21 mouse cellular contexts compared by ENCODE assay signal in genomic region chrX:58022400-58022799, GRCm38 (mm10). TPM values are rescaled to one million over a fixed set of nuclear protein-coding genes. Genes with fewer than 3 reads are reported as not detected.
DNase-seq lines count a peak whose midpoint lies in the region; ATAC-seq and TF ChIP-seq lines count a peak whose summit lies in the region.
"Had no signal": no experiment of that assay in that cellular context is flagged by ENCODE, and none has a peak within 500 bp of the region (broad histone marks: within the 10 kb centered on the region; RNA-seq: fewer than 3 reads in every experiment).

Gene Zic3, plus strand, starts transcription at chrX:58022700.

- H3K27ac ChIP-seq in forebrain, embryonic 10.5 days = no peak within 1 kb of the TSS
- H3K27ac ChIP-seq in forebrain, embryonic 16.5 days (ENCODE audit: low read length) = no peak within 1 kb of the TSS
- no peak within 1 kb of the TSS for H3K27ac ChIP-seq in hindbrain, postnatal 0 days
- no peak within 1 kb of the TSS for H3K27ac ChIP-seq in midbrain, embryonic 16.5 days (ENCODE audit: low read length)
- no peak within 1 kb of the TSS for H3K27ac ChIP-seq in intestine, postnatal 0 days (ENCODE audit: low read depth, low read length)
- H3K27ac ChIP-seq in liver, embryonic 12.5 days = no peak within 1 kb of the TSS
- H3K27ac ChIP-seq: left cerebral cortex, adult 2 months; limb, embryonic 15.5 days had no signal

- H3K9me3 ChIP-seq in forebrain, embryonic 10.5 days = no peaks in the 10 kb centered on the region
- H3K9me3 ChIP-seq in forebrain, embryonic 16.5 days (ENCODE audit: control insufficient read depth, low read length) = no peaks in the 10 kb centered on the region
- no peaks in the 10 kb centered on the region for H3K9me3 ChIP-seq in hindbrain, postnatal 0 days (ENCODE audit: low read length)
- no peaks in the 10 kb centered on the region for H3K9me3 ChIP-seq in midbrain, embryonic 16.5 days (replicated peaks; ENCODE audit: control insufficient read depth, low read length, poor library complexity, severe bottlenecking)
- H3K9me3 ChIP-seq in intestine, postnatal 0 days (ENCODE audit: control insufficient read depth) = no peaks in the 10 kb centered on the region
- no peaks in the 10 kb centered on the region for H3K9me3 ChIP-seq in liver, embryonic 12.5 days (replicated peaks)
- H3K9me3 ChIP-seq: limb, embryonic 15.5 days had no signal

- H3K27me3 ChIP-seq in forebrain, embryonic 10.5 days (ENCODE audit: poor library complexity, severe bottlenecking) = peaks cover 87% of the 10 kb centered on the region
- H3K27me3 ChIP-seq in forebrain, embryonic 16.5 days (replicated peaks; ENCODE audit: control insufficient read depth, insufficient read depth, low read length) = peaks cover 13% of the 10 kb centered on the region
- H3K27me3 ChIP-seq in hindbrain, postnatal 0 days (ENCODE audit: insufficient read depth, low read length) = no peaks in the 10 kb centered on the region
- peaks cover 2% of the 10 kb centered on the region; the same call in 1 of the 2 replicates for H3K27me3 ChIP-seq in midbrain, embryonic 16.5 days (ENCODE audit: control insufficient read depth, insufficient read depth, low read depth, low read length)
- peaks cover 21% of the 10 kb centered on the region for H3K27me3 ChIP-seq in intestine, postnatal 0 days (replicated peaks; ENCODE audit: control insufficient read depth, insufficient read depth, low read length)
- peaks cover 82% of the 10 kb centered on the region for H3K27me3 ChIP-seq in liver, embryonic 12.5 days (replicated peaks)

- no peak for TF ChIP-seq CTCF in hindbrain, postnatal 0 days (IDR thresholded peaks at IDR 0.05; ENCODE audit: low read depth)
- TF ChIP-seq CTCF in intestine, postnatal 0 days (IDR thresholded peaks at IDR 0.05; ENCODE audit: low read depth) = no peak

- 81% methylated on average over 2 of the region's 2 CpGs for WGBS in forebrain, embryonic 10.5 days
- WGBS in forebrain, embryonic 16.5 days = 85% methylated on average over 2 of the region's 2 CpGs
- whole genome bisulfite sequencing in hindbrain, postnatal 0 days = 82% methylated on average over 2 of the region's 2 CpGs
- 96% methylated on average over 2 of the region's 2 CpGs for WGBS in midbrain, embryonic 16.5 days
- 85% methylated on average over 2 of the region's 2 CpGs for WGBS in intestine, postnatal 0 days
- WGBS in liver, embryonic 12.5 days (ENCODE audit: insufficient replicate concordance) = 70% methylated on average over 2 of the region's 2 CpGs

- H3K4me1 ChIP-seq in forebrain, embryonic 10.5 days = peaks cover 48% of the 10 kb centered on the region
- 0 out of 2 replicates have a peak, but pooled peaks cover 3% of the 10 kb centered on the region for H3K4me1 ChIP-seq in forebrain, embryonic 16.5 days (replicated peaks; ENCODE audit: control insufficient read depth, insufficient read depth, low read length)
- H3K4me1 ChIP-seq in hindbrain, postnatal 0 days (ENCODE audit: insufficient read depth, low read length) = no peaks in the 10 kb centered on the region
- no peaks in the 10 kb centered on the region for H3K4me1 ChIP-seq in midbrain, embryonic 16.5 days (ENCODE audit: control insufficient read depth, insufficient read depth, low read length)
- no peaks in the 10 kb centered on the region for H3K4me1 ChIP-seq in intestine, postnatal 0 days (replicated peaks; ENCODE audit: control insufficient read depth, insufficient read depth, low read length)
- H3K4me1 ChIP-seq in liver, embryonic 12.5 days = no peaks in the 10 kb centered on the region

- ATAC-seq in forebrain, embryonic 16.5 days = no peak
- ATAC-seq in hindbrain, postnatal 0 days = no peak
- ATAC-seq in midbrain, embryonic 16.5 days = no peak
- no peak for ATAC-seq in intestine, postnatal 0 days
- no peak for ATAC-seq in liver, embryonic 12.5 days

- no peak for DNase-seq in forebrain, embryonic 10.5 days (ENCODE audit: extremely low spot score, low spot score)
- DNase-seq in hindbrain, postnatal 0 days (ENCODE audit: low spot score) = no peak
- DNase-seq in c-Kit-positive CD71-positive TER-119-positive erythroid progenitor cells, embryonic 14.5 days (ENCODE audit: low spot score) = no peak
- no peak for DNase-seq in cerebellum, postnatal 4 days (ENCODE audit: low spot score in 2 of 2)
- DNase-seq: adrenal gland, adult 8-10 months; cerebellum, postnatal 10 days; heart, adult 18-20 months; lung, adult 2 months; right cerebral cortex, postnatal 4 days; thymus, adult 2 months had no signal

- H3K4me2 ChIP-seq in forebrain, embryonic 16.5 days (ENCODE audit: low read length) = no peak within 1 kb of the TSS
- no peak within 1 kb of the TSS for H3K4me2 ChIP-seq in hindbrain, postnatal 0 days (ENCODE audit: low read depth, low read length)
- H3K4me2 ChIP-seq in midbrain, embryonic 16.5 days (ENCODE audit: low read length) = no peak within 1 kb of the TSS
- H3K4me2 ChIP-seq in intestine, postnatal 0 days (replicated peaks; ENCODE audit: low read depth) = no peak within 1 kb of the TSS
- no peak within 1 kb of the TSS for H3K4me2 ChIP-seq in liver, embryonic 12.5 days
- H3K4me2 ChIP-seq: limb, embryonic 15.5 days had no signal

- no peak within 1 kb of the TSS for H3K9ac ChIP-seq in forebrain, embryonic 16.5 days (replicated peaks; ENCODE audit: low read depth, low read length)
- no peak within 1 kb of the TSS for H3K9ac ChIP-seq in hindbrain, postnatal 0 days (replicated peaks; ENCODE audit: low read length)
- H3K9ac ChIP-seq in midbrain, embryonic 16.5 days (ENCODE audit: low read depth, low read length) = no peak within 1 kb of the TSS
- H3K9ac ChIP-seq in intestine, postnatal 0 days (ENCODE audit: low read depth, low read length) = no peak within 1 kb of the TSS
- H3K9ac ChIP-seq in liver, embryonic 12.5 days = no peak within 1 kb of the TSS
- H3K9ac ChIP-seq: limb, embryonic 15.5 days had no signal

- H3K36me3 ChIP-seq in forebrain, embryonic 10.5 days (replicated peaks) = no peaks in the 10 kb centered on the region
- no peaks in the 10 kb centered on the region for H3K36me3 ChIP-seq in forebrain, embryonic 16.5 days (ENCODE audit: control insufficient read depth, insufficient read depth)
- no peaks in the 10 kb centered on the region for H3K36me3 ChIP-seq in hindbrain, postnatal 0 days (ENCODE audit: insufficient read depth, low read length)
- H3K36me3 ChIP-seq in midbrain, embryonic 16.5 days (ENCODE audit: control insufficient read depth, insufficient read depth, low read length) = no peaks in the 10 kb centered on the region
- no peaks in the 10 kb centered on the region for H3K36me3 ChIP-seq in intestine, postnatal 0 days (ENCODE audit: control insufficient read depth, insufficient read depth)
- no peaks in the 10 kb centered on the region for H3K36me3 ChIP-seq in liver, embryonic 12.5 days
- H3K36me3 ChIP-seq: limb, embryonic 15.5 days had no signal

- H3K4me3 ChIP-seq in forebrain, embryonic 10.5 days = no peak within 1 kb of the TSS
- H3K4me3 ChIP-seq in forebrain, embryonic 16.5 days (replicated peaks; ENCODE audit: low read length) = no peak within 1 kb of the TSS
- no peak within 1 kb of the TSS for H3K4me3 ChIP-seq in hindbrain, postnatal 0 days (ENCODE audit: low read length)
- H3K4me3 ChIP-seq in midbrain, embryonic 16.5 days (ENCODE audit: low read depth, low read length) = no peak within 1 kb of the TSS
- H3K4me3 ChIP-seq in intestine, postnatal 0 days (ENCODE audit: low read depth, low read length) = no peak within 1 kb of the TSS
- H3K4me3 ChIP-seq in liver, embryonic 12.5 days = no peak within 1 kb of the TSS
- H3K4me3 ChIP-seq: left cerebral cortex, adult 2 months; limb, embryonic 15.5 days; myocyte had no signal

RNA-seq across cellular contexts. Expression of gene Zic3, which starts in this region (rescaled TPM):
- 20.3 and 29.0 TPM in 2 replicates for polyA plus RNA-seq in forebrain, embryonic 10.5 days (2016; fragmentation: Nextera tagmentation; extraction: Ambion mirVana)
- polyA plus RNA-seq in forebrain, embryonic 16.5 days (2015; fragmentation: Nextera tagmentation; extraction: Ambion mirVana) = 10.9 and 13.8 TPM in 2 replicates
- 17.1 and 31.4 TPM in 2 replicates for total RNA-seq in hindbrain, postnatal 0 days (2014; rRNA removed)
- 15.7 and 15.8 TPM in 2 replicates for polyA plus RNA-seq in hindbrain, postnatal 0 days (2015; fragmentation: Nextera tagmentation; extraction: Ambion mirVana)
- polyA plus RNA-seq in midbrain, embryonic 16.5 days (2015; fragmentation: Nextera tagmentation; extraction: Ambion mirVana) = 15.7 and 27.5 TPM in 2 replicates
- polyA plus RNA-seq in intestine, postnatal 0 days (2015; fragmentation: Nextera tagmentation; extraction: Ambion mirVana) = not detected in 2 replicates
- 0.08 TPM in 1 of 2 replicates, not detected in the other for polyA plus RNA-seq in liver, embryonic 12.5 days (2016; fragmentation: Nextera tagmentation; extraction: Ambion mirVana)
- total RNA-seq: adrenal gland, adult 8-10 months; gastrocnemius, adult 8-10 months; heart, adult 18-20 months; MEL had no signal
- polyA plus RNA-seq: heart, embryonic 16.5 days; kidney, embryonic 16.5 days; lung, adult 2 months; myocyte; thymus, adult 2 months had no signal

Comparison
In these comparisons a context has a peak if more than half of its experiments do, and no peak if none do; other contexts are left out.
1. RNA of gene Zic3 (polyA plus RNA-seq): 20.3 to 29.0 TPM in forebrain, embryonic 10.5 days, 15.7 to 27.5 TPM in midbrain, embryonic 16.5 days, 15.7 to 15.8 TPM in hindbrain, postnatal 0 days and 10.9 to 13.8 TPM in forebrain, embryonic 16.5 days; 0.08 TPM in liver, embryonic 12.5 days and not detected in intestine, postnatal 0 days; every median in the first group is over 10 times any median in the second.